Mouse (Mus musculus) CD4-positive, CD25-positive, alpha-beta regulatory T cell, adult 2 months (primary cell): ENCODE measurements around the gene Bphl.
"Not testable (repeated sequence)": the region's sequence is repeated elsewhere in the genome, so short reads cannot be mapped to it uniquely, and the experiment has no call there.

Source experiments
- DNase-seq: peaks from one replicate; pipeline ENCODE4 v3.0.0-alpha.2; 2012; ENCODE audit warnings: low read depth, low spot score

Bphl gene

DNA sequence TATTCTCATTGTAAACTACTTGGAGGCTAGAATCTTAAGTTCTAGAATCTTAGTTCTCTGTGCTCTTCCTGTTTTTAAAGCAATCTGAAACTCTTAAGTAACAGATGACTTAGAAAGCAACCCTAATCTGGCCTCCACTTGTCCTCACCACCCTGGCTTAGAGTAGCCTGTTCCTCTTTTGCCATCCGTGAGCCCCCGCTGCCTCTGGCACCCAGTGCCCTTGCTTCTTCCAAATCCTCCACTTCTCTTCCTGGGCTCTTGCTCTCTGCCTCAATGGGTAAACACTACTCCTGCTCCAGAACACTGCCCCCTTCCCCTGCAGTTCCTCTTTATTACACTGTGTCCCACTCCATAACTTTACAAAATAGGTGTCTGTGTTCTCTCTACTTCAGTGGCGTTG, 14.3 kb downstream of the Bphl start:
- no peak for DNase-seq

DNA sequence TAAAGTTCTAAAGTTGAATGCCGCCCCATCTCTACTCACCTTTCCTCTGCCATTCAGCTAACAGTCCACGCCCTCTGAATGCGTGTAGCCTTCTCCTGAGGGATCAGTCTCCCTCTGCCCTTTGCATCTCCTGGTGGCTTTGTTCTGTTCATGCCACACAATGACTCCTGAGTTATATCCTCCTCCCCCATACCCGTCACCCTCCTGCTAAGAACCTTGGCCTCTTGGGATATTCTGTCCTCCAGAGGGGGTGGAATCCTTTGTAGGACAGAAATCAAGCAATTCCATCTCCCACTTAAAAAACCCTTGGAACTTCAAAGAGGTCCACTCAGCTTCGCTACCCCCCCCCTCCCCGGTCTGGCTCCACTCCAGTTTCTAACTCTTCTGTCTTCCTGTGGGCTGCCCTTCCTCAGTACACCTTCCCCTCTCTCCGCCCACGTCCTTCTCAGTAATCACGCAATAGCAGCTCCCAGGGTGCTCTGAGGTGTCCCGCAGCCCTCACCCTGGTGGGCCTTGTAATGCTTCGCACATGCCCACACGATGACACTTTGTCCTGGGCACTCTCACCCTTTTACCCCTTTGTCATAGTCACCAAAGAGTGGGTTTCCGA, 16.4 kb downstream of the Bphl start:
- DNase-seq = peak; percentile 9

DNA sequence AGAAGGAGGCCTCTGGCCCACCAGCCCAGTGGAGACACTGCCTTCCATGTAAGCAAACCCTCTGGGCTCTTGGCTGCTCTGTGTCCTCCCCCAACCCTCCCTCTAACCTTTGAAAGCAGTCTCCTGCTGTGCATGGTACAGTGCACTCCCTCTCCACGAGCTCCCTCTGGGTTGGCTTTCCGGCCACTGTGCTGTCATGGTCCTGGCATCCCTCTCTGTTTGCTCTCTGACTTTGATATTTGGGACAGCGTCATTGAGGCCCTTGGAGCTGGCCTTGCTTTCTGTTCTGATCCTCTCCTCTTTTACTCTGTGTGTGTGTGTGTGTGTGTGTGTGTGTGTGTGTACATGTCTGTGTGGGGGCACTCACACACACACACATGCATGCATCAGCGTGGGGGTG, 17.0 kb downstream of the Bphl start:
- DNase-seq = no peak

DNA sequence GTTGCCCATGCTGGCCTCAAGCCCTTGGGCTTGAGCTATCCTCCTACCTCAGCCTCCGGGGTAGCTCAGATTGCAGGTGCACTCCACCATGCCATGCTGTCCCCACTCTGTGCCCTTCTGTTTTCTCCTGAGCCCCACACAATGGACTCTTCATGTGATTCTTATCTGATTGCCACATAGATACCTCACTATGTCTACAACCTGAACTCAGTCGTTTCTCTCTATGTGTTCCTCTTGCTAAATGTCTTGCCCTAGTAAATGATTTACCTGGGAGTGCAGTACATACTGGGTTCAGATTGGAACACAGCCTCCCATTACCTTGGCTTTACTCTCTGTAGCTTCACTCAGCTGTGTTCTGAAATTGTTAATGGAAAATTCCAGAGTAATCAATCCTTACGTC, 17.6 kb downstream of the Bphl start:
- no peak for DNase-seq

DNA sequence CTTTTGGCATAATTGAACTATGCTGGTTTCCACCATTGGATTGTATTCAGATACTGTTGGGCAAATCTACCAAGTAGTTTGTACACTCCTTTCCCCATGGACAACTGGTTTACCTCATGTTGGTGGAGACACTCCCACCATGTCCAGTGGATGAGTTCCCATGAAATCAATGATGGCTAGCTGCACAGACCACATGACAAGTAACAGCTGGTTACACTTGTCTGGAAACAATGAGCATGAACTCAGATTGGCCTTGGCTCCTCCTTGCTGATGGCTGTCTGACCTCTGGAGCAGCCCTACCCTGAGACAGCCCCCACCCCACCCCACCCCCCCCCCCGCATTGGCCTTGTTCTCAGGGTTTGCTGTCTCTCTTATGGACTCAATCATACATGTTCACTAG, 19.9 kb downstream of the Bphl start:
- DNase-seq = no peak

DNA sequence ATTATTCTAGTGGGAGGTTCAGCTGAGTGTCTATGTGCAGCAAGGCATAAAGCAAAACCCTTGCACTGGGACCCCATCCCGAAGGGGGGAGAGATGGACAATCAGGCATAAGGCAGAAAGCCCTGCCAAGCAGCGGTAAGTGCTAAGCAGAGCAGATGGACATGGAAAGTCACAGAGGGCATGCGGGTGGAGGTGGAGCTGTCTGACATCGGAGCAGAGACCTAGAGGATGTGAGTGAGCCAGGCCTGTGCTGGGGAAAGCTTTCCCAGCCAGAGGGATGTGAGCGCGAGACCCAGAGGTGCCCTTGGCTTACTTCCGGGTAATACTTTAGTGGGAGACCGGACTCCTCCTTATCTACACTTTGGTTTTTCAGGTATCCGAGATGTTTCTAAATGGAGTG, 22.7 kb downstream of the Bphl start:
- no peak for DNase-seq

DNA sequence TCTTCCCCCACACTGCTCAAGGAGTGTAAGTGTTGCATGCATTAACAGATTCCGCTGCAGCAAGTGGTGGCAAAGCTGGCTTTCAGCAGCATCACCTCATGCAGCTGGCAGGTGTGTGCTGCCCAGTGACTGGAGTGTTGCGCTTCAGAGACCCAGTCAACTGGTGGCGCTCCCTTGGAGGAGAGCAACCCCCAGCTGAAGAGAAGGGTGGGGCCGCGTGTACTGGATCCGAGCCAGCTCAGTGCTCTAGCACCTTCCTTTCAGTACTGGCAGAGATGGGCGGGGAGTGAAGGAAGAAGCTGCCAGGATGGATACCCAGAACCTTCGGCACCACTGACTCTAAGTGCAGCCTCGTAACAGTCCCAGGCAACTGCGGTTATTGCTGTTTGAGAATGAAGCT, 25.1 kb downstream of the Bphl start:
- no peak for DNase-seq

DNA sequence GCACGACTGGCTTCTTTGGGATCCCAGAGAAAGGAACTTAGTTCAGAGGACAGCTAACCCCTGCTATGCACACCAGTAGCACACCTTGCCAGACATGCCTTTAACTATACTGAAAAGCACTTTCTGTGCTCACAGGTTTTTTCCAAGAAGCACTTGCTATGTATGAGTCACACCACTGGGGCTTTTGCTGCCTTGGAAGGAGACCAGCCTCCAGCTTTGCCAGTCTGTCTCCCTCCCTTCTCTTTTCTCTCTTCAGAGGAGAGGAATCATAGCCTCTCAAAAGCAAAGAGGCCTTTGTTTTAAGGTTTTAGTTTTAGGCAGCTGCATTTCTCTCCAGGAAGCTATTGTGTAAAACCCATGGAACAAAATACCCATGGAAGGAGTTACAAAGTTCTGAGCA, 29.0 kb downstream of the Bphl start:
- no peak for DNase-seq

DNA sequence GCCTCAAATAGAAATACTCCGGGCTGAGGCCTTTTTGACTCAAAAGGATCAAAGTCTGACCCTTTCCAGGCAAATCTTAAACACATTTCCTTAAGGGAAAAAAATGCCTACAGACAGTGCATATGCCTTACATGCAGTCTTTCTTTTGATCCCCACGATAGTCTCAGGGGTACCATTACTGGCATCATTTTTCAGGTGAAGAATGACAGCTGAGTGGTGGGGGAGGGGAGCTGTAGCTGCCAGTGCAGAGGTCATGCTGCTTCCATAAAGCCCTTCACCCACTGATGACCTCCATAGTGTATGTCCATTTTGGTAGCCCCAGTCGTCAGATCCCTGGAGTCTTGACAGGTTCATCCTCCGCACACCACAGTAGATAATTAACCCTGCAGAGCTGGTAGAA, 32.9 kb downstream of the Bphl start:
- DNase-seq = no peak

DNA sequence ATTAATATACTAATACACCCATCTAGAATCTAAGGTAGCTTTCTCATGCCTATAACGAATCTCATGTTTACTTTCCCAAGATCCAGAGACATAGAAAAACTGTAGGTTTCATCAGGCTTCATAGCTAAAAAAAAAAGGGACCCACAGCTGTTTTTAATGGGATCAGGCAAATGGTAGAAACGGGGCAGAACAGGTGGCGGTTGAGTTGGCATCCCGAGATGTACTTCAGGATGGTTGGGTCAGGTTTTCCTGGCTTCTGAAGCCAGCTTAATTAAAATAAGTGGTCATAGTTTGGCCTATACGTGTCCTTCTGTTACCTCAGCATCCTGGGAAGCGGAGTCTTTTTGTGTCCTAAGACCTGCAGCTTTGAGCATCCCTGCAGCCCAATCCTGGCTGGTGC, 34.4 kb downstream of the Bphl start:
- no peak for DNase-seq

DNA sequence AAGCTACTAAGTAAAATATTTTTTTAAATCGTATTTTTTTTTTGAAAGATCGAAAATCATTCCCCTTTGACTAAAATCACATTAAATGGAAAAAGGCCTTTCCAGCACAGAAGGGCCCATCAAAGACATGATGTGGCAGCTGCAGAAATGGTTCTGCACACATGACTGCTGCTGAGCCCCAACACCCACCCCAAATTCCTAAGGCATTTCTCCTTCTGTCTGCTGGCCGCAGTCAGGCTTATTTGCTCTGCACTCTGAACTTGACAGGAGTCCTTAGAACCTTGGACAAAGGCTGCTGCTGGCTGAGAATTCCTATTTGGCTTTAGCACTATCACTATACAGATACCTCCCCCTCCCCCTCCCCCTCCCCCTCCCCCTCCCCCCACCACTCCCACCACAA, 35.5 kb downstream of the Bphl start:
- DNase-seq = no peak

DNA sequence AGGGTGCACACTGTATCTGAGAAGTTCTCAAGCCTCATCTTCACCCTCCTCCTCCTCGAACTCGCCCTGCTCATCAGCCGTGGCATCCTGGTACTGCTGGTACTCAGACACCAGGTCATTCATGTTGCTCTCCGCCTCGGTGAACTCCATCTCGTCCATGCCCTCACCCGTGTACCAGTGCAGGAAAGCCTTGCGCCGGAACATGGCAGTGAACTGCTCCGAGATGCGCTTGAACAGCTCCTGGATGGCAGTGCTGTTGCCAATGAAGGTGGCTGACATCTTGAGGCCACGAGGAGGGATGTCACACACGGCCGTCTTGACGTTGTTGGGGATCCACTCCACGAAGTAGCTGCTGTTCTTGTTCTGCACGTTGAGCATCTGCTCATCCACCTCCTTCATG, 37.0 kb downstream of the Bphl start:
- not testable (repeated sequence) for DNase-seq

DNA sequence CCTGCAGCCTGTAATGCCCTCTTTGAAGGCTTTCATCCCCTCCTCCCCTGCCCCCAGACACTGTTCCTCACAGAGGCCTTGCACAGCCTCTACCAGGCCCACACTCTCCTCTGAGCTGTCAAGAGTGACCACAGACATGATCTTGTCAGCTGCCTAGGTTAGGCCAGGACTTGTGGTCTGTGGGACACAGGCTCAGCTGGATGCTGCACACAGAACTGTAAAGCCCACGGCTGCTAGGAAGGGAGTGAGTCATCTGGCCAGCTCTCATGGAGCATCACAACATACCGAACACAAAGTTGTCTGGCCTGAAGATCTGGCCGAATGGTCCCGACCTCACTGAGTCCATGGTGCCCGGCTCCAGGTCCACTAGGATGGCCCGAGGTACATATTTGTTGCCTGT, 38.5 kb downstream of the Bphl start:
- not testable (repeated sequence) for DNase-seq

DNA sequence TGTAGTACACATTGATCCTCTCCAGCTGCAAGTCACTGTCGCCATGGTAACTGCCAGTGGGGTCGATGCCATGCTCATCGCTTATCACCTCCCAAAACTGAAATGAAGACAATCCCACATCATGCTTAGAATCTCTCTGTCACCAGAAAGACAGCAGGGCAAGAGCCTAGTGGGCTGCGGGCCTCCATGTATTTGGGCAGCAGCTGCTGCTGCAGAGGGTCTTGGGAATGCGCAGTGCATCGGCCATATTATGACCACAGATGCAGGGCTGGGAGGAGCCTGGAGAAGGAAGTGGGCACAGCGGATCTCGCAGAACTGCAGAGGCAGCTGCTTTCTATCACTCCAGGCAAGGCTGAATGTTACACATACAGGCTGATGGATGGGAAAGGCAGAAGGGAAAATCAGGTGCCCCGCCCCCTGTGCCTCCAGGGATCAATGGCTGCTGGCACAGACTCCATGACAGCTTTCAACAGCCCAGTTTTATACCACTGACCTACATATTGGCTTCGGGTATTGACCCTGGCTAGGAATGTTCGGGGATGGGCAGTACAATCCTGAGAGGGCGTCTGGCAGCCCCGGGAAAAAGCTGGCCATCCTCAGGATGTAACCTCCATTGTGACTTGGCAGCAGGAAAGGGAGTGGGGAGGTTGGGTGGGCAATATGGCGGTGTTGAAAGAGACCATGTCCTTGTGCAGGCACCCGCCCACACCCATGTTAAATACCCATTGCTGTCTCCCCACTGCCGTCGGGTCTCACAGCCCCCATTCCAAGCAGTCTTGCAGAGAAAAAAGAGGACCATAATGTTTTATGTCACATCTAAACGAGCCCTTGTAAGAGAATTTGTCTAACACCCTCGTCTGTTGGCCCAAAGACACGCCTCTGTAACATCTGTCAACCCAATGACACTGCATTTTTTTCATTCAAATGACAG, 39.4 kb downstream of the Bphl start:
- peak; percentile 33 for DNase-seq

DNA sequence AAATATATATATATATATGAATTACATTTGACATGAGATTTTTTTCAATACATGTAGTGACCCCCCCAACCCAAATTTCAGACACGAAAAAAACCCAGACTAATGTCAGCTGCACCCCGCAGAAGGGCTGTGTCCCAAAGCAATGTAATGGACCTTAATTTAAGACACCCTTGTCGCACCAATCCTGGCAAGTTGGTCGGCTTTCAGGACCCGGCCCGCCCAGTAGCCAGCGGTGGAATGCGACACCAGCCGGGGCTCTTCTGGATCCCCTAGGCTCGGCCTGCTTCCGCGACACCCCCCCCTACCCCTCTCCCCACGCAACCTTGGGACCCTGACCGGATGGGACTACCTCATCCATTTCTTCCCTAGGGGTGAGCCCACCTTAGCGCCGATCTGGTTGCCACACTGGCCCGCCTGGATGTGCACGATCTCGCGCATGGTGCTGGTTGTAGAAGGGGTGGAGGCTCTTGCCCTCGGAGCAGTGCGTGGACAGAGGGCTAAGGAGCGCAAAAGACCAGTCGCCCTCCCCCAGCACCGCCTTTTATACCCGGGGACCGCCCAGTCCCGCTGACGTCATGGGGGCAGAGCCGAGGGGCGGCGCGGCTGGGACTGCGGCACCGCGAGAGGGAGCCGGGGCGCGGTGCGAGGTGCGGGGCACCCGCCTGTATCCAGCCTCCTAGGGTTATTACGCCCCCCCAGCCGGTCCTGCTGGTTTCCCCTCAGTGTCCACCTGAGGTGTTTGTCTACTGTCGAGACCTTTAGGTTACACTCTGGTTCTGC, 40.3 kb downstream of the Bphl start, which contains the start of gene Tubb2a:
TSS of gene Tubb2a (minus strand) at position 516 of the 780 bp plus-strand sequence.
- DNase-seq = peak; percentile 94

DNA sequence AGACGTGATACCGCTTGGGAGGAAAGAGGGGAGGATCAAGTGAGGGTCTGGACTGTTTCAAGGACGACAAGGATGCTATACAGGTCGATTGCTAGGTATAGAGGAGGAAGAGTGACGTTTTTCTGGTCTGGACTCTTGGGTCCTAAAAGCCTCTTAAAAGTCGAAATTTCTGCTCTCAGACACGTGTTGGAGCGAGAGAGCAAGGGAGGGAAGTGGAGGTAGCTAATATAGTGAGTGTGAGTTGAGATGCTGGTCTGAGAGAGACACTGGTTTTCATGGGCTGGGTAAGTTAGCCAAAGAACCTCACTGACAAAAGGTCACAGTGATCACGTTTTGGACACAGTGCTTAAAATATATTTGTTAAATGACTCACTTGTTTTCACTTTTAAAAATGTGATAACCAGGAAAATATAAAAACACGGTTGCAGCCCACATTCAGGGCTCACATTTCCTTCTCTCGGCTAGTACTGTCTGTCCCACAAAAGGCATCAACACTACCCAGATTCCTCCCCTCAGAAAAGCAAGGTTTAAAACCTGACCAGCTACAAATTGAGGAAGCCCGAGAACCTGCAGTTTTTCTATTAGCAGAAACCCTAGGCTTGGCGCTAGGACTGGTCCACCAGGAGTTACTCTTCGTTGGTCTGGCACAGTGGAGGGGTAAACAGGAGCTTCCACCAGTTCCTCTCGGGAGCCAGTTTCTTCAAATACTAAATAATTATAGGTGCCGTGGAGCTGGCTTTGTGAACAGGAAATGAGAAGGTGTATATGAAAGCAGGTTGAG, 41.3 kb downstream of the Bphl start:
- DNase-seq = no peak

DNA sequence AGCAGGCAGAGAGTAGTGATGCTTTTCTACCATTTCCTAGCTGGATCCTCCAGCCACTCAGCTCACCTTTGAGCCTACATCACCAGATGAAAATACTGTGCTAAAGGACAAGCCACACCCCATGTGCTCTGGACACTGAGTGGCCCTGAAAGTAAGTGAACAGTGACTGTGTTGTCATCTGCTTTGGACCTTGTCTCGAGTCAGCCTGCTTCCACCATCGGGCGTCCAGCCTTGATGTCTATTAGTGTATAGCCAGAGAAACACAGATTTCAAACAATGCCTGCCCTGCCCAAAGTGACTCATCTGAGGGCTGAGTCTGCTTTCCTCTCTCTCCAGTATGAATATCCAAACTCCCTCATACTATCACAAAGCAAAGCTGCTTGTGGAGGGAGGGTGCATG, 42.4 kb downstream of the Bphl start:
- DNase-seq = no peak

DNA sequence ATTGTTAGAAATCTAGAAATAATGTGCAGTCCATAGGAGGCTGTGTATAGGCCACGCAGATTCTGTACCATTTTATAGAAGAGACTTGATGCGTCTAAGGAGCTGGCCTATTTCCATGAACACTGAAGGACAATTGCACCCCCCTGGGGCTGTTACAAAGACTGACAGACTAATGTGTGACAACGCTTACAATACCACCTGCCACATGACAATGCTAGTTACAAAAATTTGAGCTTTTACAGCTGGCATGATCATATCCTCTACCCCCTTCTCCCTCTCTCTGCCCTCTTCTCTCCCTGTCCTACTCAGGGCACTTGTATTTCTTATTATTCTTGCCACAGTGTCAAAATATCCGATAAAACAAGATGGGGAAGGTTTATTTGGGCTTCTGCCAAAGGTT, 44.5 kb downstream of the Bphl start:
- no peak for DNase-seq

DNA sequence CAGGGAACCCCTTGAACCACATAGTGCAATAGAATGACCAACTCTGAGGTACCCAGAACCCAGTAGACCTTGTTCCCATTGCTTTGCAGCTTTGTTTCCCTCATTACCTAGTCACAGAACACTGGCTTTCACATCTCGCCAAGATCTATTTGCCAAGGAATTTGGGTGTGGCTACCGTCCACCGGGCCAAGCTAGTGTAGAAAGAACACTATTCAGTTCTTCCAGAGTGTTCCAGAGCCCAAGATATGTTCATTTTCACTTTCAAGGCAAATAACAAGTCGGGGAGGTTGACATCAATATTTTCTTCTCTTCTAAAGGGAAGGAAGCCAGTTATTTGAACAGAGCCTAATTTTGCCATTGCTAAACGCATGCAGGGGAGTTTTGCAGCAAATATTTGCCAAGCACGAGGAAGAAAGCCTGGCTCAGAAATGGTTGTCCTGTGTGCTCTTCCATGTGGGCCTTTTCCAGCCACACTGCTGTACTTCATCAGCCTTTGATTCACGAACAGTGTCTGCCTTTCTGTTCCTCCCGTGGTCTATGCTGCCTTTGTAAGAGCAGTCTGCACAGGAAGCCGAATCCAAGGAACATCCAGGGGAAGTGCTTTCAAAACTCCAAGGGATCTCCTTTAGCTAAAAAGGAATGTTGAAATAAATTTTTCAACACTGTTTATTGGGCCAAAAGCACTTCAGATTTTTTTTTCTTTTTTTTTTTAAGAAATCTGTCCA, 46.8 kb downstream of the Bphl start:
- DNase-seq = no peak

DNA sequence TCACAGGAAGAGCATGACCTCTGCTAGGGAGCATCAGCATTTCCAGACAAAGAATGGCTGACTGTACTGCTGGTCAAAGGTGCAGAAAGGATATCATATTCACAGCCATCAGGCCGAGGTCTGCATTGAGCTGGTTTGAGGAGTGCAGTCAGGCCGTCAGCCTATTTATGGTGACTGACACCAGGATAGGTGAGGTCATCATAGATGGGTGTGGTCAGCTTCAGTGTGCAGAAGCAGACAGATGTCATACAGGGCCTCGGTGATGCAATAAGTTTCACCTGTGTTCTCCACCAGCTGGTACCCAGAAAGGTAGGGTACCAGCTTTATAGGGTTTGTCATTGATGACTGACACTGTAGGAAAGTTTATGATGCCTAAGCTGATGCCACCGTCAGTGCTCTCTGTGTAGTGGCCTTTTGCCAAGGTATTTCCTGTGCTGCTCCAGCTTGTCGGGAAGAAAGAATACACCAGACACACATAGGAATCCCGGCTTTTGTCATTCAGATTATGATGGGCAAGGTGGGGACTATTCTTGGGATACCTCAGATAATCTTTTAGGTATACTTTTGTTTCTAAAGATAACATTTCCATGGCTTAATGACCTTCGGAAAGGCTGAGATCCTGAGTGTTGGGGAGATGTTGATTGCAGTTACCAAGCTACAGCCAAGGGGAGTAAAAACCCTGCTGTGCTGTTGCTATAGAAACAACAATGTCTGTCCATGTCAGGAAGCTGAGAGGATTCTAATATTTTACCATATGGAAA, 49.8 kb downstream of the Bphl start:
- no peak for DNase-seq
